8 mouse cellular contexts compared by ENCODE assay signal in the genomic region with DNA sequence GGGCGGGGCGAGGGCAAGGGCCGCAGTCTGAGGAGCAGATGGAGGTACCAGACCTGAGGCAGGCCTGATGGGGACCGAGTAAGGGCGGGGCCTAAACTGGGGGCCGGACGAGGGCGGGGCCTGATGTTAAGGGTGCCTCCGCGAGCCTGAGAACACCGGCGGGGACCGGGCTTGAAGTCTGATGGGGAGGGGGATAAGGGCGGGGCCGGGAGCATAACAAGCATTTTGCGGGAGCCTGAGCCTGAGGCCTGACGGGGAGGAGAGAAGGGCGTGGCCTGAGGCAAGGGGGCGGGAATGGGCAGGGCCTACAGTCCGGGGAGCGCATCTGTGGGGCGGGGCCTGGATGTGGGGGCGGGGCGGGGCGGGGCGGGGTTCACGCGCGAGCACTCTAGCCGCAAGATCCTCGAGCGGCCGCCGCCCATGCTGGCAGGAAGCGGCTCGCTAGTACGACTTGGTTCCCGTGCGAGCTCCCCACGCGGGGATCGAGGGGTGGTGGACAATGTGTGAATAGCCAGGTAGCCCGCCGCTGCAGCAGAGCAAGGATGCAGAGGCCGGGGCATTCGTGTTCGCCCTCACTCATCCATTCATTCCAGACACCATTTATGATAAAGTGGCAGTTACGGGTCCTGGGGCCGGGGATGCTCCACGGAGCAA. TPM values are rescaled to one million over a fixed set of nuclear protein-coding genes. Genes with fewer than 3 reads are reported as not detected.
DNase-seq lines count a peak whose midpoint lies in the region; ATAC-seq lines count a peak whose summit lies in the region.

No protein-coding gene starts in this region.

- peak overlapping the region; percentile 57 for H3K9ac ChIP-seq in intestine, embryonic 16.5 days (ENCODE audit: low read depth, low read length)

- H3K4me2 ChIP-seq in intestine, embryonic 16.5 days (ENCODE audit: low read depth, low read length): peak overlapping the region; percentile 88

- H3K4me3 ChIP-seq in intestine, embryonic 16.5 days (ENCODE audit: low read length): peak overlapping the region; percentile 83
- H3K4me3 ChIP-seq in midbrain, embryonic 10.5 days: peak overlapping the region; percentile 75

- no peak overlapping the region for H3K27ac ChIP-seq in intestine, embryonic 16.5 days (ENCODE audit: low read length)
- peak overlapping the region; percentile 94 for H3K27ac ChIP-seq in midbrain, embryonic 10.5 days (replicated peaks)

- intact Hi-C loops in left cerebral cortex, postnatal 36 days (cut with DNase I): loop anchor here (5.0 kb wide), 2 partner anchors 52 to 73 kb away; a partner anchor contains a TSS

- H3K4me1 ChIP-seq in intestine, embryonic 16.5 days (ENCODE audit: control insufficient read depth, insufficient read depth, low read length): peaks cover 21% of the 10 kb centered on the region
- peaks cover 39% of the 10 kb centered on the region for H3K4me1 ChIP-seq in midbrain, embryonic 10.5 days

- no peaks in the 10 kb centered on the region for H3K9me3 ChIP-seq in intestine, embryonic 16.5 days (ENCODE audit: control insufficient read depth, low read length)
- no peaks in the 10 kb centered on the region for H3K9me3 ChIP-seq in midbrain, embryonic 10.5 days (replicated peaks)

- no peaks in the 10 kb centered on the region for H3K36me3 ChIP-seq in intestine, embryonic 16.5 days (ENCODE audit: control insufficient read depth, insufficient read depth, low read length)
- H3K36me3 ChIP-seq in midbrain, embryonic 10.5 days: peaks cover 5% of the 10 kb centered on the region

- DNase-seq in adrenal gland, adult 8-10 months: peak; percentile 95
- DNase-seq in embryo, embryonic 9.5 days (ENCODE audit: extremely low spot score): peak; percentile 99
- DNase-seq in gastrocnemius, postnatal 4 days (ENCODE audit: low spot score in 2 of 2): peak; percentile 84 to 92
- peak; percentile 88 to 90 for DNase-seq in left cerebral cortex, postnatal 36 days (ENCODE audit: low spot score in 2 of 2)
- peak; percentile 98 for DNase-seq in midbrain, embryonic 10.5 days (ENCODE audit: low spot score)
- peak; percentile 94 to 95 for DNase-seq in right cerebral cortex, postnatal 36 days (ENCODE audit: low spot score in 2 of 2)
- peak; percentile 93 to 94 for DNase-seq in urinary bladder, postnatal 4 days (ENCODE audit: low spot score in 2 of 2)

- WGBS in intestine, embryonic 16.5 days: 2% methylated on average over 49 of the region's 50 CpGs
- WGBS in midbrain, embryonic 10.5 days: under 1% methylated on average over 50 of the region's 50 CpGs

- ATAC-seq in intestine, embryonic 16.5 days: peak; percentile 93

- H3K27me3 ChIP-seq in intestine, embryonic 16.5 days (replicated peaks; ENCODE audit: control insufficient read depth, insufficient read depth, low read length): no peaks in the 10 kb centered on the region
- peaks cover 37% of the 10 kb centered on the region for H3K27me3 ChIP-seq in midbrain, embryonic 10.5 days (ENCODE audit: low read depth, poor library complexity, severe bottlenecking)

RNA-seq across cellular contexts. Expression of a gene that starts 0.4 kb away (rescaled TPM):
- total RNA-seq in adrenal gland, adult 8-10 months (2022): 100 to 1,000 TPM in 2 of 4 experiments, 10 to 100 TPM in 2; 85.7 to 181 (median 114) TPM
- total RNA-seq in gastrocnemius, postnatal 4 days (2021): 10 to 100 TPM; 40.0 to 41.0 TPM
- 7.2 and 8.1 TPM in 2 replicates for polyA plus RNA-seq in intestine, embryonic 16.5 days (2015; fragmentation: Nextera tagmentation; extraction: Ambion mirVana)
- total RNA-seq in left cerebral cortex, postnatal 36 days (2021): 10 to 100 TPM; 47.9 to 54.0 TPM
- polyA plus RNA-seq in midbrain, embryonic 10.5 days (2016; fragmentation: Nextera tagmentation; extraction: Ambion mirVana): 9.1 and 9.9 TPM in 2 replicates
